ENCODE assay signal across 29 mouse cellular contexts in genomic region chr4:114845622-114846021, GRCm38 (mm10). TPM values are rescaled to one million over a fixed set of nuclear protein-coding genes. Genes with fewer than 3 reads are reported as not detected.
"Had no signal": no experiment of that assay in that cellular context is flagged by ENCODE, and none has a peak within 500 bp of the region (broad histone marks: within the 10 kb centered on the region; RNA-seq: fewer than 3 reads in every experiment).

No protein-coding gene starts in this region.

- H3K4me2 ChIP-seq: heart, embryonic 11.5 days; heart, embryonic 13.5 days; heart, embryonic 15.5 days; hindbrain, embryonic 13.5 days; hindbrain, embryonic 15.5 days; limb, embryonic 12.5 days; liver, embryonic 11.5 days; liver, embryonic 13.5 days had no signal

- H3K4me3 ChIP-seq: heart, adult 2 months; heart, embryonic 13.5 days; heart, embryonic 15.5 days; hindbrain, embryonic 13.5 days; hindbrain, embryonic 15.5 days; layer of hippocampus, adult 2 months; left cerebral cortex, adult 2 months; limb, embryonic 10.5 days; limb, embryonic 12.5 days; liver, embryonic 13.5 days had no signal

- H3K36me3 ChIP-seq: heart, embryonic 13.5 days; heart, embryonic 15.5 days; hindbrain, embryonic 13.5 days; hindbrain, embryonic 15.5 days; limb, embryonic 10.5 days; limb, embryonic 12.5 days; liver, embryonic 13.5 days had no signal

- ATAC-seq: hindbrain, postnatal 0 days had no signal

- H3K27ac ChIP-seq: heart, adult 2 months; heart, embryonic 13.5 days; heart, embryonic 15.5 days; hindbrain, embryonic 13.5 days; hindbrain, embryonic 15.5 days; hindbrain, postnatal 0 days; layer of hippocampus, adult 2 months; left cerebral cortex, adult 2 months; limb, embryonic 10.5 days; limb, embryonic 12.5 days; liver, embryonic 13.5 days had no signal

- H3K9me3 ChIP-seq: heart, embryonic 13.5 days; heart, embryonic 15.5 days; hindbrain, embryonic 15.5 days; limb, embryonic 10.5 days; liver, embryonic 13.5 days had no signal

- H3K9ac ChIP-seq: heart, embryonic 13.5 days; heart, embryonic 15.5 days; hindbrain, embryonic 13.5 days; hindbrain, embryonic 15.5 days; limb, embryonic 12.5 days; liver, embryonic 13.5 days had no signal

- H3K4me1 ChIP-seq: liver, embryonic 13.5 days had no signal

- DNase-seq: gastrocnemius, postnatal 14 days; gastrocnemius, postnatal 36 days; heart, adult 11 months; heart, adult 2 months; heart, postnatal 14 days; heart, postnatal 36 days; kidney, adult 2 months; kidney, adult 9 months; kidney, postnatal 10 days; kidney, postnatal 25 days; kidney, postnatal 4 days; liver; liver, embryonic 13.5 days had no signal

RNA-seq across cellular contexts. Expression of gene Gm12830, which starts 24.1 kb away (rescaled TPM):
- polyA plus RNA-seq: gonadal fat pad, adult 2 months; heart, adult 2 months; heart, embryonic 11.5 days; heart, embryonic 13.5 days; heart, embryonic 15.5 days; heart, postnatal 0 days; hindbrain, embryonic 11.5 days; hindbrain, embryonic 13.5 days; hindbrain, embryonic 15.5 days; hindbrain, postnatal 0 days; intestine, embryonic 14.5 days; kidney, adult 2 months; limb, embryonic 10.5 days; limb, embryonic 12.5 days; limb, embryonic 14.5 days; liver, embryonic 11.5 days; liver, embryonic 13.5 days had no signal
